Comparison of ENCODE assay signal across 17 mouse cellular contexts in genomic region chr1:185420776-185421175, GRCm38 (mm10). TPM values are rescaled to one million over a fixed set of nuclear protein-coding genes. Genes with fewer than 3 reads are reported as not detected.
"Had no signal": no experiment of that assay in that cellular context is flagged by ENCODE, and none has a peak within 500 bp of the region (broad histone marks: within the 10 kb centered on the region; RNA-seq: fewer than 3 reads in every experiment).

No protein-coding gene starts in this region.

- H3K4me1 ChIP-seq: limb, embryonic 15.5 days; midbrain, embryonic 10.5 days; midbrain, embryonic 15.5 days; neural tube, embryonic 12.5 days had no signal

- H3K4me2 ChIP-seq: limb, embryonic 15.5 days; lung, embryonic 14.5 days; midbrain, embryonic 15.5 days; neural tube, embryonic 12.5 days had no signal

- ATAC-seq: inflammation-experienced regulatory T-cells, adult 6 months; midbrain, embryonic 15.5 days had no signal

- H3K4me3 ChIP-seq: limb, embryonic 15.5 days; midbrain, embryonic 10.5 days; midbrain, embryonic 15.5 days; neural tube, embryonic 12.5 days had no signal

- H3K27ac ChIP-seq: limb, embryonic 15.5 days; midbrain, embryonic 10.5 days; midbrain, embryonic 15.5 days; neural tube, embryonic 12.5 days had no signal

- DNase-seq: kidney, adult 8-10 months; kidney, postnatal 25 days; layer of hippocampus, postnatal 36 days; lung, embryonic 14.5 days; lung, postnatal 10 days; lung, postnatal 4 days; right cerebral cortex, postnatal 4 days; spleen, adult 18-20 months; thymus, postnatal 36 days had no signal

- H3K9ac ChIP-seq: limb, embryonic 15.5 days; lung, embryonic 14.5 days; midbrain, embryonic 15.5 days; neural tube, embryonic 12.5 days had no signal

- H3K27me3 ChIP-seq: limb, embryonic 15.5 days; midbrain, embryonic 15.5 days; neural tube, embryonic 12.5 days had no signal

- H3K9me3 ChIP-seq: limb, embryonic 15.5 days; midbrain, embryonic 10.5 days; midbrain, embryonic 15.5 days; neural tube, embryonic 12.5 days had no signal

RNA-seq across cellular contexts. Expression of gene Slc30a10, which starts 33.9 kb away (rescaled TPM):
- total RNA-seq: monocyte, adult 5-6 weeks; neutrophil, adult 5-6 weeks had no signal
- polyA plus RNA-seq: inflammation-experienced regulatory T-cells, adult 6 months; testis, adult 2 months had no signal
